Mouse (Mus musculus): Measurements from ENCODE around the gene Tbca. TPM values are rescaled to one million over a fixed set of nuclear protein-coding genes. Genes with fewer than 3 reads are reported as not detected.
A peak's percentile ranks its signal among the peaks of the same experiment; 100 is the strongest.

Tbca gene
- total RNA-seq (2021): 100 to 1,000 TPM; 206 to 207 TPM

- intact Hi-C loops (cut with DNase I): no loop called here
- DNase-seq (ENCODE audit: extremely low spot score in 1 of 2, low spot score in 2 of 2): peak; percentile 73 to 90
These were observed at the start of gene Tbca for GRCm38 (mm10) chr13:94788771-94789649. Tbca (plus strand) TSS chr13:94788910.

- DNase-seq (ENCODE audit: extremely low spot score in 1 of 2, low spot score in 2 of 2): no peak
These were observed 43.5 kb upstream of the Tbca start for GRCm38 (mm10) chr13:94745176-94745575.

GRCm38 (mm10) chr13:94765852-94766251 lies 22.9 kb upstream of the Tbca start:
- DNase-seq (ENCODE audit: extremely low spot score in 1 of 2, low spot score in 2 of 2): no peak
- intact Hi-C loops (cut with DNase I): no loop called here

More at GRCm38 (mm10) chr13:94745176-94745575, 43.5 kb upstream of the Tbca start:
- intact Hi-C loops (cut with DNase I): no loop called here

GRCm38 (mm10) chr13:94768460-94769154 lies 20.1 kb upstream of the Tbca start:
- no peak for DNase-seq (ENCODE audit: extremely low spot score in 1 of 2, low spot score in 2 of 2)
- intact Hi-C loops (cut with DNase I): no loop called here

- no peak for DNase-seq (ENCODE audit: extremely low spot score in 1 of 2, low spot score in 2 of 2)
- intact Hi-C loops (cut with DNase I): no loop called here
These were observed 19.6 kb upstream of the Tbca start for GRCm38 (mm10) chr13:94769155-94769470.

- intact Hi-C loops (cut with DNase I): no loop called here
- no peak for DNase-seq (ENCODE audit: extremely low spot score in 1 of 2, low spot score in 2 of 2)
These were observed 1.8 kb upstream of the Tbca start for GRCm38 (mm10) chr13:94786866-94787265.

GRCm38 (mm10) chr13:94794689-94795088 lies 6.0 kb downstream of the Tbca start:
- intact Hi-C loops (cut with DNase I): no loop called here
- DNase-seq (ENCODE audit: extremely low spot score in 1 of 2, low spot score in 2 of 2): no peak

GRCm38 (mm10) chr13:94803480-94804057 lies 14.9 kb downstream of the Tbca start:
- intact Hi-C loops (cut with DNase I): no loop called here
- DNase-seq (ENCODE audit: extremely low spot score in 1 of 2, low spot score in 2 of 2): no peak

GRCm38 (mm10) chr13:94806315-94807179 lies 17.8 kb downstream of the Tbca start:
- intact Hi-C loops (cut with DNase I): no loop called here
- DNase-seq (ENCODE audit: extremely low spot score in 1 of 2, low spot score in 2 of 2): no peak

- DNase-seq (ENCODE audit: extremely low spot score in 1 of 2, low spot score in 2 of 2): no peak
- intact Hi-C loops (cut with DNase I): no loop called here
These were observed 19.9 kb downstream of the Tbca start for GRCm38 (mm10) chr13:94808596-94808995.

- intact Hi-C loops (cut with DNase I): no loop called here
- no peak for DNase-seq (ENCODE audit: extremely low spot score in 1 of 2, low spot score in 2 of 2)
These were observed 21.0 kb downstream of the Tbca start for GRCm38 (mm10) chr13:94809724-94810123.

GRCm38 (mm10) chr13:94811451-94811850 lies 22.7 kb downstream of the Tbca start:
- no peak for DNase-seq (ENCODE audit: extremely low spot score in 1 of 2, low spot score in 2 of 2)
- intact Hi-C loops (cut with DNase I): no loop called here

GRCm38 (mm10) chr13:94813770-94814169 lies 25.1 kb downstream of the Tbca start:
- no peak for DNase-seq (ENCODE audit: extremely low spot score in 1 of 2, low spot score in 2 of 2)
- intact Hi-C loops (cut with DNase I): no loop called here

- intact Hi-C loops (cut with DNase I): no loop called here
- no peak for DNase-seq (ENCODE audit: extremely low spot score in 1 of 2, low spot score in 2 of 2)
These were observed 31.8 kb downstream of the Tbca start for GRCm38 (mm10) chr13:94820516-94820915.

- DNase-seq (ENCODE audit: extremely low spot score in 1 of 2, low spot score in 2 of 2): no peak
- intact Hi-C loops (cut with DNase I): no loop called here
These were observed 32.2 kb downstream of the Tbca start for GRCm38 (mm10) chr13:94820956-94821355.

- intact Hi-C loops (cut with DNase I): no loop called here
- no peak for DNase-seq (ENCODE audit: extremely low spot score in 1 of 2, low spot score in 2 of 2)
These were observed 37.7 kb downstream of the Tbca start for GRCm38 (mm10) chr13:94826389-94826788.

- no peak for DNase-seq (ENCODE audit: extremely low spot score in 1 of 2, low spot score in 2 of 2)
- intact Hi-C loops (cut with DNase I): no loop called here
These were observed 38.3 kb downstream of the Tbca start for GRCm38 (mm10) chr13:94826986-94827385.

- intact Hi-C loops (cut with DNase I): no loop called here
- no peak for DNase-seq (ENCODE audit: extremely low spot score in 1 of 2, low spot score in 2 of 2)
These were observed 39.1 kb downstream of the Tbca start for GRCm38 (mm10) chr13:94827847-94828246.
